Mouse (Mus musculus): ENCODE results near the gene Rad54l.

DNA sequence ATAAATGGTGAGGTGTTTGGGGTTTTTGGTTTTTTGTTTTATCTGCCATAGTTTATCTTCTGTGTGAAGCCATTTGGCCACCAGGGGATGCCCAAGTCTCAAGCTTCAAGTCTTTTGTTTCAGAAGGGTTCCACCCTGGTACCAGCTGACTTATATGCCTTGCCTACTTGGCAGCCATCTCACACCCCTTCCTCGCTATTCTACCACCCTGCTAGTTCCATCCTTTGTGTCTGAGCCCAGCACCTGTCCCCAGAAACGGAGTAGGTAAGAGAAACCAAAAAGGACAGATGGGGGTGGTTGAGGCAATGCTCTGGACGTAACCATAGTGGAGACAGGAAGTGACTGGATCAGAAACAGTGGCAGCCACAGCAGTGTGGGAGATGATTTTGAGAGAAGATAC lies 36.4 kb upstream of the Rad54l start:
- TF ChIP-seq MAX (IDR thresholded peaks at IDR 0.05) (no peak), CTCF (IDR thresholded peaks at IDR 0.05; ENCODE audit: control insufficient read depth, insufficient read depth, insufficient read length) (no peak), CEBPB (IDR thresholded peaks at IDR 0.05; ENCODE audit: low read depth) (no peak), MYOG (IDR thresholded peaks at IDR 0.05; ENCODE audit: control insufficient read depth, extremely low read depth, insufficient read length) (no peak)
